Mouse (Mus musculus) spleen, adult 2 months (tissue): ENCODE measurements around the gene Fitm2.

Experiments used
- CTCF ChIP-seq: fragments of 200-500 bp; IDR thresholded peaks from 2 replicates; pipeline ENCODE4 v1.5.1; 2011; ENCODE audit warnings: mild to moderate bottlenecking, inconsistent platforms; ENCODE audit not compliant: insufficient read depth, insufficient read length, insufficient replicate concordance; ENCODE audit errors: extremely low read depth
- POLR2A ChIP-seq: fragments of 200-500 bp; IDR thresholded peaks from 2 replicates; pipeline ENCODE4 v1.6.1; 2011; ENCODE audit warnings: low read depth, low read length, inconsistent platforms

- TF ChIP-seq CTCF (no peak), POLR2A (no peak)
Observed at GRCm38 (mm10) chr2:163428346-163429011, 44.0 kb downstream of the Fitm2 start.
